Mouse (Mus musculus): ENCODE measurements around the gene Dnaic1. TPM values are rescaled to one million over a fixed set of nuclear protein-coding genes. Genes with fewer than 3 reads are reported as not detected.

The Dnaic1 gene
- polyA plus RNA-seq, 1 experiment from 2014 or later, result 1.9 TPM

- ATAC-seq (ENCODE audit: low read depth), result no peak
- no peak overlapping the region for H3K4me3 ChIP-seq (ENCODE audit: low read depth, low read length)
- no peak overlapping the region for H3K9ac ChIP-seq (replicated peaks; ENCODE audit: low read depth, low read length)
- WGBS, result 66% methylated on average over 3 of the region's 3 CpGs
- no peaks in the 10 kb centered on the region for H3K36me3 ChIP-seq (ENCODE audit: control insufficient read depth, insufficient read depth, low read length)
- no peaks in the 10 kb centered on the region for H3K9me3 ChIP-seq (ENCODE audit: control insufficient read depth, low read length)
- no peak overlapping the region for H3K4me2 ChIP-seq (ENCODE audit: low read depth, low read length)
- peaks cover 10% of the 10 kb centered on the region; the same call in 1 of the 2 replicates for H3K4me1 ChIP-seq (ENCODE audit: control insufficient read depth, insufficient read depth, low read length)
- no peak overlapping the region for H3K27ac ChIP-seq (ENCODE audit: low read depth, low read length)
- no peaks in the 10 kb centered on the region for H3K27me3 ChIP-seq (ENCODE audit: control insufficient read depth, insufficient read depth, low read length)
These were observed 12.5 kb upstream of the Dnaic1 start for GRCm38 (mm10) chr4:41557092-41557491.

DNA sequence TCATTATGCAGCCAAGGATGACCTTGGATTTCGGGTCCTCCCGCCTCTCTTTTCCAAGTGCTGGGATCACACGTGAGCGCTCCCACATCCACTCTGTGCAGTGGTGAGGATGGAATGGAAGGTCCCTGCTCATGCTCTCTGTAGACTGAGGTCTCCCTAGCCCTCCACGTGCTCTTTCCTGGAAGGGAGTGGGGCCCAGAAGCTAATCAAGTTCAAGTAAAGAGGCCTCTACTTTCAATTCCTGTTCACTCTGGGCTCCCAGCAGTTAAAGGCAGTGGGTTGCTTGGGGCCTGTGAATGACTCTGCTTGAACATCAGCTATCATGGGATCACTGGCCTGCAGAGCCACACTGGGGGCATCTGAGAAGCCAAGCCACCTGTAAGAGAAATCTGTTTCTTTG lies 6.3 kb upstream of the Dnaic1 start:
- WGBS, result 94% methylated on average over 5 of the region's 5 CpGs
- peaks cover 22% of the 10 kb centered on the region for H3K4me1 ChIP-seq (ENCODE audit: control insufficient read depth, insufficient read depth, low read length)
- no peaks in the 10 kb centered on the region for H3K27me3 ChIP-seq (ENCODE audit: control insufficient read depth, insufficient read depth, low read length)
- H3K36me3 ChIP-seq (ENCODE audit: control insufficient read depth, insufficient read depth, low read length), result no peaks in the 10 kb centered on the region
- no peak overlapping the region for H3K9ac ChIP-seq (replicated peaks; ENCODE audit: low read depth, low read length)
- no peak overlapping the region for H3K4me2 ChIP-seq (ENCODE audit: low read depth, low read length)
- no peak for ATAC-seq (ENCODE audit: low read depth)
- no peak overlapping the region for H3K4me3 ChIP-seq (ENCODE audit: low read depth, low read length)
- H3K27ac ChIP-seq (ENCODE audit: low read depth, low read length), result no peak overlapping the region
- H3K9me3 ChIP-seq (ENCODE audit: control insufficient read depth, low read length), result no peaks in the 10 kb centered on the region

- H3K9me3 ChIP-seq (ENCODE audit: control insufficient read depth, low read length), result no peaks in the 10 kb centered on the region
- H3K36me3 ChIP-seq (ENCODE audit: control insufficient read depth, insufficient read depth, low read length), result no peaks in the 10 kb centered on the region
- H3K4me3 ChIP-seq (ENCODE audit: low read depth, low read length), result 0 out of 2 replicates have a peak overlapping the region, but pooled peaks have one; percentile 1
- peaks cover 22% of the 10 kb centered on the region for H3K4me1 ChIP-seq (ENCODE audit: control insufficient read depth, insufficient read depth, low read length)
- peak overlapping the region; percentile 19; the same call in 1 of the 2 replicates for H3K4me2 ChIP-seq (ENCODE audit: low read depth, low read length)
- H3K9ac ChIP-seq (replicated peaks; ENCODE audit: low read depth, low read length), result 0 out of 2 replicates have a peak overlapping the region, but pooled peaks have one; percentile 4
- H3K27me3 ChIP-seq (ENCODE audit: control insufficient read depth, insufficient read depth, low read length), result no peaks in the 10 kb centered on the region
- no peak for ATAC-seq (ENCODE audit: low read depth)
- H3K27ac ChIP-seq (ENCODE audit: low read depth, low read length), result peak overlapping the region; percentile 30; the same call in 1 of the 2 replicates
- WGBS, result 13% methylated on average over 3 of the region's 3 CpGs
These were observed 3.5 kb upstream of the Dnaic1 start for GRCm38 (mm10) chr4:41566123-41566522.

GRCm38 (mm10) chr4:41568239-41568638 lies 1.3 kb upstream of the Dnaic1 start:
- Histone ChIP-seq H3K9me3 (ENCODE audit: control insufficient read depth, low read length) (no peaks in the 10 kb centered on the region), H3K27ac (ENCODE audit: low read depth, low read length) (peak overlapping the region; percentile 89), H3K9ac (replicated peaks; ENCODE audit: low read depth, low read length) (peak overlapping the region; percentile 88), H3K4me3 (ENCODE audit: low read depth, low read length) (peak overlapping the region; percentile 82), H3K27me3 (ENCODE audit: control insufficient read depth, insufficient read depth, low read length) (no peaks in the 10 kb centered on the region), H3K4me2 (ENCODE audit: low read depth, low read length) (peak overlapping the region; percentile 67), H3K36me3 (ENCODE audit: control insufficient read depth, insufficient read depth, low read length) (no peaks in the 10 kb centered on the region), H3K4me1 (ENCODE audit: control insufficient read depth, insufficient read depth, low read length) (peaks cover 22% of the 10 kb centered on the region)
- WGBS, result under 1% methylated on average over 19 of the region's 19 CpGs
- no peak for ATAC-seq (ENCODE audit: low read depth)

DNA sequence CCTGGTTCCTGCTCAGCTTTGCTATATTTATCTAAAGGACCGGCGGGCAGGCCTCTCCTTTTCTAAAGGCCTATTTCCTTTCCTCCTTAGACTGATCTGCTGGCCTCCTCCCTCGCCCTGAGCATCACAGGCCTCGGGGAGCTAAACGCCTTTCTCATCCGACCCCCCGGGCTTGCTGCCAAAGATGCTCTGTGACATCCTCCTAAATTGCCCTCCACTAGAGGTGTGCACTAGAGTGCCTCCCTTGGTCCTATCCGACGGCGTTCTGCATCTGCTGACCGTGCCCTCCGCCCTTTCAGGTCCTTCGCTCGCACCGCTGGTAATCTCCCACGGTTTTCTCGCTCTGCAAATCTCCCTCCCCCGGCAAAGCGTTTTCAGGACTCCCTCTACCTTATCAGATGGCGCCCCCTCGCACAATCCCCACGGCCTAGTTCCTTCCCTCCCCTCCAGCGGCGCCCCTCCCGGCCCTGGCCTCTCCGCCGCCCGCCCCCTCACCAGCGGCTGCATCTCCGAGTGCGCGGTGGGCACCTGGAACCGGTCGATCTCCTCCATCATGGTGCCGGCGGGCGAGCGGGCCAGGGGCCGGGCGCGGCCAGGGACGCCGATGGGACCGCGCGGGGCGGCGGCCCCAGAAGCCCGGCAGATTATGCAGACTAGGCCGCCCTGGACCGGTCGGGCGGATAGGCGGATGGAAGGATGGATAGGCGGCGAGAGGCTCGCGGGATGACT lies 729 bp upstream of the Dnaic1 start:
- peak; percentile 45 for ATAC-seq (ENCODE audit: low read depth)
- Histone ChIP-seq H3K4me3 (ENCODE audit: low read depth, low read length) (peak overlapping the region; percentile 82), H3K27me3 (ENCODE audit: control insufficient read depth, insufficient read depth, low read length) (no peaks in the 10 kb centered on the region), H3K4me1 (ENCODE audit: control insufficient read depth, insufficient read depth, low read length) (peaks cover 22% of the 10 kb centered on the region), H3K9ac (replicated peaks; ENCODE audit: low read depth, low read length) (peak overlapping the region; percentile 88), H3K27ac (ENCODE audit: low read depth, low read length) (peak overlapping the region; percentile 89), H3K36me3 (ENCODE audit: control insufficient read depth, insufficient read depth, low read length) (no peaks in the 10 kb centered on the region), H3K4me2 (ENCODE audit: low read depth, low read length) (peak overlapping the region; percentile 67), H3K9me3 (ENCODE audit: control insufficient read depth, low read length) (no peaks in the 10 kb centered on the region)
- WGBS, result under 1% methylated on average over 58 of the region's 58 CpGs

GRCm38 (mm10) chr4:41571490-41571889 lies 1.9 kb downstream of the Dnaic1 start:
- WGBS, result 24% methylated on average over 5 of the region's 5 CpGs

DNA sequence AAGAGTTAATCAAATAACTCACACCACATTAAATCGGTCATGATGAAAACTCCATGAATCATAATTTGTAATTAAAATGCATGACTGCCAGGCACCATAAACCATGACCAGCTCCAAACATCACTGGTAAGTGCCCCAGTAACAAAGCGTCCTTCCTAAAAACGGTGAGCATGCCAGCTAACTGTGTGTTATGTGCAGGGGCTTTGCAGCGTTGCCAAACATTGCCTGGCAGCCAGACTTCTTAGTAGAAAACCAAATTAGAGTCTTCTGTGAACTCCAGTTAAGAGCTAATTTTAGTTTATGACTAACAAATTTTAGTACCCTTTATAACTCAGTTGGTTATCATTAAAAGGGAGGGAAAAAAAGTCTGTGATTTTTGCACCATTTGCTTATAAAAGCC lies 3.9 kb downstream of the Dnaic1 start:
- Histone ChIP-seq H3K27me3 (ENCODE audit: control insufficient read depth, insufficient read depth, low read length) (no peaks in the 10 kb centered on the region), H3K36me3 (ENCODE audit: control insufficient read depth, insufficient read depth, low read length) (no peaks in the 10 kb centered on the region), H3K4me1 (ENCODE audit: control insufficient read depth, insufficient read depth, low read length) (0 out of 2 replicates have a peak, but pooled peaks cover 4% of the 10 kb centered on the region), H3K4me3 (ENCODE audit: low read depth, low read length) (no peak overlapping the region), H3K9me3 (ENCODE audit: control insufficient read depth, low read length) (no peaks in the 10 kb centered on the region), H3K4me2 (ENCODE audit: low read depth, low read length) (no peak overlapping the region), H3K27ac (ENCODE audit: low read depth, low read length) (no peak overlapping the region), H3K9ac (replicated peaks; ENCODE audit: low read depth, low read length) (no peak overlapping the region)
- WGBS, result 51% methylated on average over 4 of the region's 4 CpGs
- ATAC-seq (ENCODE audit: low read depth), result no peak

More at GRCm38 (mm10) chr4:41571490-41571889, 1.9 kb downstream of the Dnaic1 start:
- Histone ChIP-seq H3K27ac (ENCODE audit: low read depth, low read length) (no peak overlapping the region), H3K27me3 (ENCODE audit: control insufficient read depth, insufficient read depth, low read length) (no peaks in the 10 kb centered on the region), H3K9ac (replicated peaks; ENCODE audit: low read depth, low read length) (no peak overlapping the region), H3K9me3 (ENCODE audit: control insufficient read depth, low read length) (no peaks in the 10 kb centered on the region), H3K36me3 (ENCODE audit: control insufficient read depth, insufficient read depth, low read length) (no peaks in the 10 kb centered on the region), H3K4me1 (ENCODE audit: control insufficient read depth, insufficient read depth, low read length) (peaks cover 19% of the 10 kb centered on the region), H3K4me2 (ENCODE audit: low read depth, low read length) (no peak overlapping the region), H3K4me3 (ENCODE audit: low read depth, low read length) (no peak overlapping the region)
- ATAC-seq (ENCODE audit: low read depth), result no peak

- Histone ChIP-seq H3K36me3 (ENCODE audit: control insufficient read depth, insufficient read depth, low read length) (no peaks in the 10 kb centered on the region), H3K9ac (replicated peaks; ENCODE audit: low read depth, low read length) (no peak overlapping the region), H3K27ac (ENCODE audit: low read depth, low read length) (no peak overlapping the region), H3K27me3 (ENCODE audit: control insufficient read depth, insufficient read depth, low read length) (no peaks in the 10 kb centered on the region), H3K9me3 (ENCODE audit: control insufficient read depth, low read length) (no peaks in the 10 kb centered on the region), H3K4me3 (ENCODE audit: low read depth, low read length) (no peak overlapping the region), H3K4me1 (ENCODE audit: control insufficient read depth, insufficient read depth, low read length) (0 out of 2 replicates have a peak, but pooled peaks cover 4% of the 10 kb centered on the region), H3K4me2 (ENCODE audit: low read depth, low read length) (no peak overlapping the region)
- WGBS, result 10% methylated on average over 6 of the region's 6 CpGs
- no peak for ATAC-seq (ENCODE audit: low read depth)
These were observed 6.3 kb downstream of the Dnaic1 start for GRCm38 (mm10) chr4:41575914-41576313.

DNA sequence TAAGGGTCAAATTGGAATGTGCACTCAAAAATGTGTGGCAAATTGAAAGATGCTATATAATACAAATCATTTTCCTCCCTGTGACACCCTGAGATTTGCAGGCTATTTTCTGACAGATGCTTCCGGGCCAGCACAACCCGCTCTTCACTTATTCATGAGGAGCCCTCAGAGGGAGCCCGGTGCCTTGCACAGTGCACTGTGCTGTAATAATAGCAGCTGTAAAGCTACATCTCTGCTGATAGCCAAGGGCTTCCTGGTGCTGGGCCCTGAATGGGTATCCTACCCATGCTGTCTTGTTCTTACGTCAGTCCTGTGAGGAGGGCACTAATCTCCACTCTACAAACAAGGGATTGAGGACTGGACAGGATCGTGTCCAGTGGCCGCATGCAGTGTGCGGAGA lies 13.8 kb downstream of the Dnaic1 start:
- no peaks in the 10 kb centered on the region for H3K27me3 ChIP-seq (ENCODE audit: control insufficient read depth, insufficient read depth, low read length)
- no peaks in the 10 kb centered on the region for H3K36me3 ChIP-seq (ENCODE audit: control insufficient read depth, insufficient read depth, low read length)
- no peak overlapping the region for H3K4me3 ChIP-seq (ENCODE audit: low read depth, low read length)
- H3K4me2 ChIP-seq (ENCODE audit: low read depth, low read length), result no peak overlapping the region
- no peaks in the 10 kb centered on the region for H3K4me1 ChIP-seq (ENCODE audit: control insufficient read depth, insufficient read depth, low read length)
- H3K27ac ChIP-seq (ENCODE audit: low read depth, low read length), result no peak overlapping the region
- no peak for ATAC-seq (ENCODE audit: low read depth)
- no peak overlapping the region for H3K9ac ChIP-seq (replicated peaks; ENCODE audit: low read depth, low read length)
- H3K9me3 ChIP-seq (ENCODE audit: control insufficient read depth, low read length), result no peaks in the 10 kb centered on the region
- 57% methylated on average over 7 of the region's 7 CpGs for WGBS
